Mouse (Mus musculus): ENCODE data around the gene Osgin1. TPM values are rescaled to one million over a fixed set of nuclear protein-coding genes. Genes with fewer than 3 reads are reported as not detected.

Gene Osgin1
- total RNA-seq, 2 experiments from 2014 or later, result 1.2 TPM; not detected in 1

DNA sequence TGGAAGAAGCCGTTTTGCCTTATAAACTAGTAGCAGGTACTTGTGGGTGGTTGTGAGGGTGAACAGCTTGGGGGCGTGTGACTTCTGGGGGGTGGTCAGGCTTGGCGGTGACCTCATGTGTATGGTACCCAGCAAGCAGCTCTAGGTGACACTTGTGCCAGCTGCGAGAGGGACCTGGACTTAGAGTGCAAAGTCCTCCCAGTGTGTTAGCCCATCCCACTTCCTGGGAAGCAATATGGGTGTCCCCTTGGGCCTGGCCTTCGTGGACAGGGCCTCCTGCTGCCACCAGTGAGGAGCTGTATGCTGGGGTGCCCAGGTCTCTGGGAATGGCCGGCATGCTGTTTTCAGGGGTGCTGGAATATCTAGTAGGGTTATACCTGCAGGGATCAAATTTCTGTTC lies 5.0 kb downstream of the Osgin1 start:
- intact Hi-C loops (cut with DNase I), result no loop called here
- no peak for DNase-seq (ENCODE audit: extremely low spot score in 1 of 2, low spot score in 2 of 2)

DNA sequence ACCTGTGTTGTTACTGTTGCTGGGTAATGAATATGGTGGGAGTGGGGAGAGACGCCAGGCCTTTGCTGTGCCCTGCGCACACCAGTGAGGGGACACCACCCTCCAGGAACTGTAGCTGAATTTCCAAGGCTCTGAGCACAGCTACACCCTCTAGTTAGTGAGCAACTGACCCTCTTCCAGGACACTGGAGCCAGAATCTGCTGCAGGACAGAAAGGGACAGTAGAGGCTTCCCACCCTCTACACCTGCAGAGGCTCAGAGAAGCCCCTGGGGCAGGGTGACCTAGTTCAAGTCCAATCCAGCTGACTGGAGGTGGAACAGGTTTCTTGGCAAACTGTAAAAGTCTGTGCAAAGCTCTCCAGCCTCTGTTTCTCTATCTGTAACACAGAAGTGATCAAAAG lies 5.5 kb downstream of the Osgin1 start:
- DNase-seq (ENCODE audit: extremely low spot score in 1 of 2, low spot score in 2 of 2), result no peak
- intact Hi-C loops (cut with DNase I), result no loop called here

GRCm38 (mm10) chr8:119439893-119440249 lies 5.9 kb downstream of the Osgin1 start:
- intact Hi-C loops (cut with DNase I), result loop anchor here (5.0 to 10.0 kb wide), 2 partner anchors 237 to 335 kb away; partner anchors contain the start of gene Tldc1
- no peak for DNase-seq (ENCODE audit: extremely low spot score in 1 of 2, low spot score in 2 of 2)

DNA sequence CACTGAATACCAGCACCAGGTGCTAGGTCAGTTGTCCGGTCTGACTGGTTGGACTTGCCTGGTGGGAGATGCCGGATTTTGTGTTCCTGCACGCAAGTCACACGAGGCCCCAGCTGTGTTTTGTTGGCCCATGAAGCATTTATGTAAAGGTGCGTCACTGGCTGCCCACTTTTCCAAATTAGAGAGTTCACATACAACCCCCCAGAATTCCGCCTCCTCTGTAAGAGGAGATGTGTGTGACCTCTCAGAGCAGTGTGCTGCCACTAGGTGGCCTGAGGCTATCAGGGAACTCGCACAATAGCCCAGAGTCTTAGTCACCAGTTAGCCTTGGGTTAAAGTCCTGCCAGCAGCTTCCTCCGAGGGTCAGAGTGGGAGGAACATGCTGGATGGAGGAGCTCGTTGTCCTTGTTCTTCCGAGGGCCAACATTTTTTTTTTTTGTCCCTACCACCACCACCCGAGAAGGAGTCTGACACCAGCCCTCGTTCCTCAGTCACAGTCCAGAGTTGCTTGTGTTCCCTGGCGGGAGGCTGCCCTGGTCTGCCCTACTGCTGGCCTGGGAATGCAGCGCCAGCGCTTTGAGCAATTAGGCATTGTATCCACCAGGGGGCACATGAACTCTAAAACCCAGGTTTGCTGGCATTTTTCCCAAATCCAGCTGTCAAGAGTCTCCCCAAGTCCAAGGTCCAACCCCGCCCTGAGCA lies 6.5 kb downstream of the Osgin1 start:
- intact Hi-C loops (cut with DNase I), result loop anchor here (5.0 to 10.0 kb wide), 2 partner anchors 237 to 334 kb away; partner anchors contain the start of gene Tldc1

DNA sequence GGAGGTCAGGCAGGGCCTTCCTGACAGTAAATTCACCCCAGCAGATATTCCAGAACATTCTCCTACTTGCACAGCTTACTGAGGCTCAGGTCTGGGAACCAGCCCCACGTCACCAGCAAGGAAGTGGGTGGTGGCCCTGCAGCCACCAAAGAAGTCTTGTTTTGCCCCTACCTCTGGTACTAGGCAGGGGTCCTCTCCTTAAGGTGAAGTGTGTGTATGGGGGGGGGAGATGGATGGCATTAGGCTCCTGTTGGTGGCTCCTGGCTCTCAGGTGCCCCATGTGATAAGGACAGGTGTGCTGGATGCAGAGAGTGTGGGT lies 7.0 kb downstream of the Osgin1 start:
- intact Hi-C loops (cut with DNase I), result loop anchor here (5.0 to 10.0 kb wide), 2 partner anchors 236 to 334 kb away; partner anchors contain the start of gene Tldc1
- DNase-seq (ENCODE audit: extremely low spot score in 1 of 2, low spot score in 2 of 2), result no peak

More for the DNA sequence above, 6.5 kb downstream of the Osgin1 start:
- peak; percentile 46 to 79 for DNase-seq (ENCODE audit: extremely low spot score in 1 of 2, low spot score in 2 of 2)

- intact Hi-C loops (cut with DNase I), result loop anchor here (5.0 to 10.0 kb wide), 2 partner anchors 235 to 333 kb away; partner anchors contain the start of gene Tldc1
- DNase-seq (ENCODE audit: extremely low spot score in 1 of 2, low spot score in 2 of 2), result no peak
These were observed 8.1 kb downstream of the Osgin1 start for GRCm38 (mm10) chr8:119442013-119442412.

DNA sequence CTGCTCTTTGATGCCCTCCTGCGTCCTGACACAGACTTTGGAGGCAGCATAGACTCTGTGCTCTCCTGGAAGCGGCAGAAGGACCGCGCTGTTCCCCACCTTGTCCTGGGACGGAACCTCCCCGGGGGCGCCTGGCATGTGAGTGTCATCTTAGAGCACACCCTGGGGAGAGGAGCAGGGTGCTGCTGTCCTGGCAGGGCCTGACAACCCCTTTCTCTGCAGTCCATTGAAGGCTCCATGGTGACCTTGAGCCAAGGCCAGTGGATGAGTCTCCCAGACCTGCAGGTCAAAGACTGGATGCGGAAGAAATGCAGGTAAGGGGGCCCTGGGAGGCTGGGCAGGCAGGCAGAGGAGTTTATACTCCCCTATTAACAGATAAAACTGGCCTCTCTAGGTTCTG lies 9.0 kb downstream of the Osgin1 start:
- no peak for DNase-seq (ENCODE audit: extremely low spot score in 1 of 2, low spot score in 2 of 2)
- intact Hi-C loops (cut with DNase I), result loop anchor here (5.0 to 10.0 kb wide), 2 partner anchors 234 to 332 kb away; partner anchors contain the start of gene Tldc1

DNA sequence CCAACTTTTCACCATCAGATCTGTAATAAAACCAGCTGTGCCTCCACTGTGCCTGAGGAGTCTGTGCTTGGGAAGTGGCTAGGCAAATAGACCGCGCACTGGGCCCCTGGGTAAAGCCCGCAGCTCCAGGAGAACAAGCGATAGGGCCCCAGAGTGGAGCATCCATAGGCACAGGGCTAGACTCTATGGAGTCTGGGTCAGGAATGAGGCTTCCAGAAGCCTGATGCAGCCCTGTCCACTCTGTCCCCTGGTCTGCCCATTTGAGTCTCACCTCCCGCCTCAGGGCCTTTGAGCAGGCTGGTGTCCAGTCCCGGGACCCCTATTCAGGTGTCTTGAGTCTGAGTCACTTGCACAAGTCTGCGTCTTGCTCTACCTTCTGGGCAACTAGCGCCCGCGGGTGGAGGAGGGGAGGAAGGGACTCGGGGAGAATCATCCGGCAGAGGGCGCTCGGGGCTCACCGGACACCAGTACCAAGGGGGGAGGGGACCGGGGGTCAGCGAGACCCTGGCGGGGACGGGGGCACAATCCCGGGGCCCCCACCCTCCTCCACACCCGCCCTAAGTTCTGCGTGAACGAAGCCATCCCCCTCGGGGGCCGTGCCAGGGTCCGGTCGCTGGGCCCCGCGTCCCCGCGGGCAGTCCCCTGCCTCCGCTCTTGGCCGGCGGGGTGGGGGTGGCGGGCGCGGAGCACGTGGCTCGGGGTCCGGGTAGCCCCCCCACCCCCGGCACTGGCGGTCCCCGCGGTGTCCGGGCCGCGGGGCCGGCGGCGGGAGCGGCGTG lies 12.5 kb downstream of the Osgin1 start, which contains the start of gene Necab2:
Gene Necab2 (plus strand): TSS at position 509 of the 779 bp plus-strand sequence.
- DNase-seq (ENCODE audit: extremely low spot score in 1 of 2, low spot score in 2 of 2), result peak; percentile 84 to 93
- intact Hi-C loops (cut with DNase I), result loop anchor here (10.0 kb wide), 1 partner anchor 328 kb away; the partner anchor contains the start of gene Tldc1

DNA sequence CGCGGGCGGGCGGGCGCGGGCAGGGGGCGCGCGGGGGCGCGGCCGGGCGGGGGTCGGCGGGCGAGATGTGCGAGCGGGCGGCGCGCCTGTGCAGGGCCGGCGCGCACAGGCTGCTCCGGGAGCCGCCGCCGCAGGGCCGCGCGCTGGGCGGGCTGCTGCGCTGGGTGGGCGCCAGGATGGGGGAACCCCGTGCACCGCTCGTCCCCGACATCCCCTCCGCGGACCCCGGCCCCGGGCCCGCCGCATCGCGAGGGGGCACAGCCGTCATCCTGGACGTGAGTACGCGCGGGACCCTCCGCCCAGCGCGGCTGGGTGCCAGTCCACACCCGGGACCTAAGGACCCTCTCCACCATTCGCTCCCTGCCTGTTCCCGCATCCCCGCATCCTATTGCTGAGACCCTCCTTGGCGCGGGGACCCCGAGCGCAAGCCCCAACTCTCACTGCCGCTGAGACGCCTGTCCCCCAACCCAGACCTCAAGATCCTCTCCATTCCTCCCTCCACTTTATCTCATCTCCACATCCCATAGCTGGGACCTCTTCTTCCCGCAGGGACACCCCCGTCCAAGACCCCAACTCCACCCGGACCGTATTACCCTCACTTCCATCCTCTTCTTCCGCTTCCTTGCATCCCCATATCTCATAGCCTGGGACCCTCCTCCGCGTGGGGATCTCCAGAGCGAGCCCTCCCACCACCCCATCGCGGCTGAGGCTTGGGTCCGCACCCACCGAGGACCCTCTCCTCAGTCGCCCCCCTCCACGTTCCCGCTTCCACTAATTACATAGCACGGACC lies 13.3 kb downstream of the Osgin1 start:
- DNase-seq (ENCODE audit: extremely low spot score in 1 of 2, low spot score in 2 of 2), result peak in 1 of 2 experiments; percentile 72
- intact Hi-C loops (cut with DNase I), result loop anchor here (10.0 kb wide), 1 partner anchor 328 kb away; the partner anchor contains the start of gene Tldc1

DNA sequence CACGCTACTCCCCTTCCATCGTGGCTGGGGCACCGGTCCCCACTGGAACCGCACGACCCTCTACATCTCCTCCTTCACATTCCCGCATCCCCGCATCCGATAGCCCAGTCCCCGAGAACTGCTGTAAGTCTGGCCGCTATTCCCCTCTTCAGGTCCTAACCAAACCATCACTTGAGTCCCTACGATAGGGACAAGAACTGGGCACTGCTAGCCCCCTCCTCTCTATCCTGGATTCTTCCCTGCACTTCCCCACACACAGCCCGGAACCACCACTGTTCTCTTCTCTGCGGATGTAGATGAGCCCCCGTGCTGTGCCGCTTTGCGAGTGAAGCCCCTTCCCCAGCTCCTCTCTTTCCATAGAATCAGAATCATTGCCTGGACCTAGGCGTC lies 13.9 kb downstream of the Osgin1 start:
- intact Hi-C loops (cut with DNase I), result loop anchor here (10.0 kb wide), 1 partner anchor 327 kb away; the partner anchor contains the start of gene Tldc1
- DNase-seq (ENCODE audit: extremely low spot score in 1 of 2, low spot score in 2 of 2), result no peak

- intact Hi-C loops (cut with DNase I), result loop anchor here (10.0 kb wide), 1 partner anchor 325 kb away; the partner anchor contains the start of gene Tldc1
These were observed 15.7 kb downstream of the Osgin1 start for GRCm38 (mm10) chr8:119449627-119450026.

DNA sequence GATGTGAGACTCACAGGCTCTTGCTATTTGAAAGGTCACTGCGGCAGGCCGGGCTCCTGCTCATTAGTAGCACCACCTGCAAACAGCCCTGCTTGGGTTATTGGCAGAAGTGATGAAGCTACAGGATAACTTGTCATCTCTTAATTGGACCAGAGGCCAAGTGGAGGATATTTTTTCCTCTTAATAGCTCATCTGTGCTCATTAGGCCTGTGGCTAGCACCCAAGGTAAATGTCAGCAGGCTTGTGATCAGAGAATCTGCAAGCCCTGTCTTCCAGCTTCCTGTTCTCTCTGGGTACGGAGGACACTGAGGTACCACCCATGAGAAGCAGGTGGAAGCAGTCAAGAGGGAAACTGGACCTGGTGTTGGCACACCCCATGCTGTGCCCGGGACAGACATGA lies 17.2 kb downstream of the Osgin1 start:
- intact Hi-C loops (cut with DNase I), result no loop called here
- no peak for DNase-seq (ENCODE audit: extremely low spot score in 1 of 2, low spot score in 2 of 2)

More at GRCm38 (mm10) chr8:119449627-119450026, 15.7 kb downstream of the Osgin1 start:
- DNase-seq (ENCODE audit: extremely low spot score in 1 of 2, low spot score in 2 of 2), result no peak

GRCm38 (mm10) chr8:119452919-119453318 lies 19.0 kb downstream of the Osgin1 start:
- intact Hi-C loops (cut with DNase I), result no loop called here
- no peak for DNase-seq (ENCODE audit: extremely low spot score in 1 of 2, low spot score in 2 of 2)

- DNase-seq (ENCODE audit: extremely low spot score in 1 of 2, low spot score in 2 of 2), result no peak
- intact Hi-C loops (cut with DNase I), result no loop called here
These were observed 22.1 kb downstream of the Osgin1 start for GRCm38 (mm10) chr8:119456045-119456444.

DNA sequence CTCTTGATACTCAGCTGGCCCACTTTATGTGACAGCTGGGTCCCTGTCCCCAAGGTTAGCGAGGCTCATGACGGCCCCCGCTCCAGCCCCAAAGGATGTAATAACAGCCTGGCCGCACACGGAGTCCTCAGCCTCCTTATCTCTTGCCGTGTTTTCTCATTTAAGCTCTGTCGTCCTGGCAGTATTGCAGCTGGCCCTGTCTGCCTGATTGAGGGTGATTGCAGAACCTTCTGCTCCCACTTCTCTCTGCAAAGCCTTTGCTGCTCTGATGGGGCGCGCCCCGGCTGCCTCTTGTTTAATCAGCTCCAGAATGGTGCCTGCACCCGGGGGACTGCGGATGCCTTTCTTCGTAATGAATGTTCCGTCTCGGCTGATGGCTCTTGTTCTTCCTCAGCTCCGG lies 25.8 kb downstream of the Osgin1 start:
- intact Hi-C loops (cut with DNase I), result no loop called here
- DNase-seq (ENCODE audit: extremely low spot score in 1 of 2, low spot score in 2 of 2), result no peak

- no peak for DNase-seq (ENCODE audit: extremely low spot score in 1 of 2, low spot score in 2 of 2)
- intact Hi-C loops (cut with DNase I), result no loop called here
These were observed 27.4 kb downstream of the Osgin1 start for GRCm38 (mm10) chr8:119461356-119461755.

GRCm38 (mm10) chr8:119463709-119464108 lies 29.8 kb downstream of the Osgin1 start:
- no peak for DNase-seq (ENCODE audit: extremely low spot score in 1 of 2, low spot score in 2 of 2)
- intact Hi-C loops (cut with DNase I), result no loop called here

DNA sequence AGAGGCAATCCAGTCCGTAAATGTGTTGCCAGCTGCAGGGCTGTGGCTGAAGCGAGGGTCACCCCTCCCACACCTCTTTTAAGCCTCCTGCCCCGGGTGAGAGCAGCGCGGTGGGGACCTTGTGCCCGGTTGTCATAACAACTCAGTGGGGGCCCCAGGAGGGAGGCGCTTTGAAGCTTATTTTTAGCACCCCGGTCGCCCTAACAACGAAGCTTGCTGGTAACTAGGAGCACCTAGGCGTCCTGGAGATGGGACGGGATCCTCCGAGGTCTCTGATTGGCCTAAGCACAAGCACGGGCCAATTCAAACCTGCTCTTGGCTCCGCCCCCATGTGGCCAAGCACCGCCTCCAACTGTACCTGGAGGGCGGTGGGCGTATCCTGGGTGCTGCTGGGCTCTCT lies 32.2 kb downstream of the Osgin1 start:
- DNase-seq (ENCODE audit: extremely low spot score in 1 of 2, low spot score in 2 of 2), result peak; percentile 64 to 67
- intact Hi-C loops (cut with DNase I), result no loop called here

DNA sequence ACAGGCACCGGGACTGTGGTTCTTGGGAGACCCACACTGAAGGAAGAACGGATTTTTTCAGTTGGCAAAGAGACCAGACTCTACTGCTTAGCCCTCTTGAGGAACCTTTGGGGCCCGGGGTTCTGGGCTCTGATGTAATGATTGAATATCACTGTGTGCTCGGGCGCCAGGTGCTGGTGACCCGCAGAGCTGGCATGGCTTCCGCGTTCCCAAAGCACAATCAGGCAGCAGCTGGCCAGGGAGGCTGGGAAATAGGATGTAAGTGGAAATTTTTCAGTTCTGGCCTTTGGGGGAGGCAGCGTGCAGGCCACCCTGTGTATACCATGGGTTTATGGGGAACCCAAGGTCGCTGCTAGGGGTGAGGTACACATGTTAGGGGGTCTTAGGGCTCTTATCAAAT lies 32.9 kb downstream of the Osgin1 start:
- intact Hi-C loops (cut with DNase I), result no loop called here
- no peak for DNase-seq (ENCODE audit: extremely low spot score in 1 of 2, low spot score in 2 of 2)

All from left cerebral cortex, postnatal 10 days (tissue).